Mouse (Mus musculus): ENCODE results near the gene Gins2.

DNA sequence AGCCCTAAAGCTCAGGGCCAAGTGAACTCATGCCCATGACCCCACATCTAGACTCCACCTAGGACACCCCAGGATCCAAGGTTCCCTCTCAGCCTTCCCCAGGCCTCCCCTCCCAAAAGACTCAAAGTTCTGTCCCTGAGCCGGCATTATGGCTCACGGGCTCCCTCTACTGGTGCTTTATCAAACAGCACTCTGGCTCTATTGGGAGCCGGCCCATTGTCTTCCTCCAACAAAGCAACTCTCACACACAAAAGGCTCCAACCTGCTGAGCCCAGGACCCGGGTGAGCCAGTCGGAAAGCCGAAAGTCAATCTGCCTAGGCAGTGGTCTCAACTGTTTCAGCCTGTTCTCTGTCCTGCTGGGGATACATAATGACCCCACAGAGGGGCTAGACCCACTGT lies 29.0 kb upstream of the Gins2 start:
- TF ChIP-seq CTCF (conservative IDR thresholded peaks at IDR 0.05; ENCODE audit: low read length) (peak; percentile 99), POU5F1 (IDR thresholded peaks at IDR 0.05; ENCODE audit: borderline replicate concordance, low read length) (no peak)

All from E14TG2a.4 (cell line).